Mouse (Mus musculus) monocyte, adult 5-6 weeks (primary cell): ENCODE measurements at regions not wholly inside any gene's neighbourhood (a gene's known extent, or its start where the extent isn't known, plus 50 kb on each side); places are given as distances from the start of the nearest gene placed in this dataset.

Source experiments
- ATAC-seq: fragments of 153-309, 156-312 bp; replicated peaks from 2 replicates; pipeline ENCODE4 v1.8.0; 2017; ENCODE audit warnings: mild to moderate bottlenecking; ENCODE audit not compliant: low TSS enrichment, insufficient number of reproducible peaks, severe bottlenecking, poor library complexity, low FRiP score

DNA sequence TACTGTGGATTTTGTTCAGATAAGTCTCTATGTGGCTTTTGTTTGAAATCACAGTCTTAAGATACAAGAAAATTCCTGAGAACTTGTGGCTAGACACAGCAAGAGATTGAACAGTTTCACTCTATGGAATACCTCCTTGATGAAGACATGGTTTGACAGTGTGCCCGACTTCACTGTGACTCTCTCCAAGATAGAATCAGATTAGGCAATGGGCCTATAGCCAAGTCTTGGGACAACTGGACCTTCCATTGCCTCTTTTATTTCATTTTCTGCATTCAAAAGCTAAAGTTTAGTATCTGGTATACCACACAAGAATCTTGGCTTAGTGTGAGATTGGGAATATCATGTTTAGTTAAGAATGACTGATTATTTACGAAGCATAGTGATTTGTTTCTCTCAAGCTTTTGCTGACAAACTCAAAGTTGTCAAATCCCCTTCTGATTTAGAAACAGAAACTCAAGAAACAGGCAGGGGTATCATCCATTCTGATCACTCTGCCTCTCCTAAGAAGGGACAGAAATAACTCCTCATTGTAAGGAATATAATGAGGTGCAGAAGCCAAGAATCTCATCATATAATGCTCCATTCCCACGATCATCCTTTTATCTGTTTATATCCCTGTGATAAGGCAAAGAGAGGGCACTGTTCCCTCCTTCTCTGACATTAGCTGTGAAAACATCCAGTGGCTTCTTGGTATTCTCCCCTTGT, 317.6 kb upstream of the Rasgrp1 start:
- no peak for ATAC-seq

DNA sequence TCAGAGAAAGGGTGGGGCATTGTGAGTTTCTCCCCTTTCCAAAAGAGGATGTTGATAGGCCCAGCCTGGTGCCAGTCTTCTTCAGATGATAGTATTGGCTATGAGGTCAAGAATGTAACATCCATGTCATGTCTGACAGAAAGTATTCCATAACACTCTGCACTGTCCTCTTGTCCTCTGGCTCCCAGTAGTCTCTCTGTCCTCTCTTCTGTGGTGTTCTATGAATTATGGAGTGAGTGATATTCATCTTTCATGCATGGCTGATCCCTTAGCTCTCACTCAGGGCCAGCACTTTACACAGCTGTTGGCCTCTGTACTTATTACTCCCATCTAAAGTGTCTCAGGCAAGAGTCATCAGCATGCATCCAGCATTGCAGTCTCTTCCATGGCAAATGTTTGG, 319.9 kb upstream of the Rasgrp1 start:
- ATAC-seq, result no peak

DNA sequence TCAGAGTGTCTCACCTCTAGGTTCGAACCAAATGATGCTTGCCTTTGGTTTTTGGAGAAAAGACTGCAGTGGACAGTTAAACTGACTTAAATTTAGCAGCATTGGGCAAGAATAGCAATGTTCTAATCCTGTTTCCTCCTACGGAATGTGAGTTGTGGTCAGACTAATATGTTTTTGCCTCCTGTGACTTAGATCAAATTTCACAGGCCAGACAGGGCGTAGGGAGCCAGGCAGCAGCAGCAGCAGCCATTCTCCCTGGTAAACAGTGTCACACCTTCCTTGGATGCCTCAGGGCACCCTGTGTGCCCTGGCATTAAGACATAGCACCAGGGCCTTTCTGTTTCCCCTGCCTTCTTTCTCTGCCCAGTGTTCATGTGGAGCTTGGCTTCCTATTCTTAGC, 323.7 kb upstream of the Rasgrp1 start:
- no peak for ATAC-seq

DNA sequence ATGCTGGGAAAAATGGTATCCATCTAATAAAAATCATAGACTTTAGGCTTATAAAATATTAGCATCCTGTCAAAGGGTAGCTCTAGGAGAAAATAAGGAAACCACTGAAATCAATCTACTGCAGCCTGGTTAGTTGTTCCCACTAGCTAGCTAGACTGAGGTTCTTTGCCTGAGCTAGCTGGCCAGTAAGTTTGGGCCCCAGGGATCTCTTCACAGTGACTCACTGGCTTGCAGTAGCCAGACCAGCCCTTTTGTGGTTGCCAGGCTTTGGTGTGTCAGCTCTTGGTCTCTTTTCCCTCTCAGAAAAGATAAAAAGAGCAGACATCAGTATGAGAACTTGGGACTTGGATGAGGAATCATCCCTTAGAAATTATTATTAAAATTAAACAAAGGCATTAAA, 325.3 kb upstream of the Rasgrp1 start:
- ATAC-seq, result no peak

DNA sequence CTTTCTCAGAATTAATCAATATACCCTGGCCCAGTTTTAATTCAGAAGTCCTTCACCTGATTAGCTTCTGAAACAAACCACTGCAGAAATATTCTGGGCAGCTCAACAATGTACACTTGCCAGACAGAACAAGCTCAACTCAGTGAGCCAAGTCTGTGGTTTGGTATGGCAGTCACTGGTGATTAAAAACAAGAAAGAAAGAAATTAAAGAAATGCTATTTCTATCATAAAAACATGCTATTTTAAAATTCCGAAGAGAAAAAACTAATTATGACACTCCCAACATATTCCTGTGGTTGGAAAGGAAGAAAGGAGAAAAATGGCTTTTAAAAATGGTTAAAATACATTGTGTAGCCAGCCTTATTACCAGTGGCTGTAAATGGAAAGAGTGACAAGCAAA, 332.1 kb upstream of the Rasgrp1 start:
- ATAC-seq, result no peak

DNA sequence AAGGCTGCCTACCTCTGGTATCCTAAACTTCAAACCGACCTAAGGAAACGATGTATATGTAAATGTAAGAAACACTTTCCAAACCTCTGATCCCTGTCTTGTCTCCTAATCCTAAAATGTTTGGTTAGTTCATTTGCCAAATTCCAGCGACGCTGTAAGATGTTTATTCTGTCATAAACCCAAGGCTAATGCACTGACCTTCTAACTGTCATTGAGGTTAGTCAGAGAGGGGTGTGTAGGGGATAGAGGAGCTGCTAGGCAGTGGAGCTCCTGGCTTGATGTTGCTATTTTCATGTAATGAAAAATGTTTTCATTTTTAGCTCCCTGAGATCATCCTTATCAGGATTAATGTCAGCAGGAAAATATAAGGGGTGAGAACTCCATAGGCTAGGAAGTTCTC, 335.8 kb upstream of the Rasgrp1 start:
- ATAC-seq, result no peak

DNA sequence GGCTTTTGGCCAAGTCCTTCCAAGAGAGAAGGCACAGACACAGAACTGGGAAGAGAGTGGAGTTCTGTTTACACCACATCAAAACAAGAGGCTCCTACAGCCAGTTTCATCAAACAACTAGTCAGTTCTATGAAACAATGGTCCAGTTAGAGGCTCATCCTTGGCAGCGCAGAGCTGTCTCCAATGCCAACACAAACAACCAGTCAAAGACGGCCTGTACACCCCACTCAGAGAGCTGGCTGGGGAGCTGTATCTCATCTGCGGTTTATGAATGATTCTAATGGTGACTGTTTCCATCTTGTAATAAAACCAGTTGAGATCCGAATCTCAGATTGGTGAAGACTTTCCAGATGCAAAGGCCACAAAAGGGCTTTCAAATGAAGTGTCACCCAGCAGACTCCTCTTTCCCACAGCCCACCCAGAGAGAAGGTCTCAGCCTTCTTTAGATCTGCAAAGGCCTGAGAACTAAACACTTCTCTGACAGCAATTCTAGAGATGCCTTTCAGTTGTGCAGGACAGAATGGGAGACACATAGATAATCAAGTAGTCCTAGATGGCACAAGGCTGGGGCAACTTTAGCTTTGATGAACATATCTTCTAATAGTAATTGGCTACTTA, 343.1 kb upstream of the Rasgrp1 start:
- no peak for ATAC-seq

DNA sequence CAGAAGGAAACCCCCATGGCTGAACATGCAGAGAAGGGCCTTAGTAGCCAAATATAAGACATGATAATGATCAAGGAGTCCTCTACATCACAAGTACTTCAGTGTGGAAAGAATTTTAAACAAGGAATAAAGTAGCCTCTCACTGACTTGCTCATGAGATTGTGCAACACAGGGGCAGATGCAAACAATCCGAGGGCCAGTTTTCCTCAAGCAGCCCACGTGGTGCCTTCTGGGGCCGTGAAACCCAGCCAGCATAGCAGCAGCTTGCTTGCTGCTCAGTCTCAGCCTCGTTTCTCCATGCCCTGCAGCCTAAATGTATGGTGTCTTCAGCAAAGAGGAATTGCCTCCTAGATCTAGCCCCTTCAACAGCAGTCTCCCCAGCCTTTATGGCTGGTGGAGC, 350.7 kb upstream of the Rasgrp1 start:
- no peak for ATAC-seq

DNA sequence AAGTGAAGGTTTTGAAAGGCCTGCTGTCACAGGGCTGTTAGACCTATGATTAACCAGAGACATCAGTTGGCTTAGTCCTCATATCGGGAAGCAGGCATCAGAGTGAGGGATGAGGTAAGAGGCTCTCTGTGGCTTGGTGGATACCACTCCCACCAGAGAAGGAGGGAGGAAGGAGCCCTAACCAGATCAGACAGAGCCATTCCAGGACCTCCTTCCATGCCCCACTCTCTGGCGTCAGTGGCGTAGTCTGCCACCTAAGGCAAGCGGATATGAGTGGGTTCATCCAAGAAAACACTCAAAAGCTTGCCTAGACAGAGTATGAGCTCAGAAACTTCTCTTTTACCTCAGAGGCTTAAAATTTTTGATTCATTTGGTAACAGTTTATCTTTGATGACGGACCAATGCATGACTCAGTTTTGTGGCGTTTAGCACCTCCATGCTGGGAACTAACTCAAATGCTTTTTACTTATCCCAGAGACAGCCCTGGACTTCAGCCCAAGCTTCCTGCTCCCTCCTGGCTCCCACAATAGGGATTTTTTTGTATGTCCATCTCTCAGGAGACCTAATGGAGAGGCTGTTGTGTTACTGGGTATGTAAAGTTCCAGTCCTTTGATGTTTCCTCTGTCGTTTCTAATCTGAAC, 367.5 kb upstream of the Rasgrp1 start:
- no peak for ATAC-seq

DNA sequence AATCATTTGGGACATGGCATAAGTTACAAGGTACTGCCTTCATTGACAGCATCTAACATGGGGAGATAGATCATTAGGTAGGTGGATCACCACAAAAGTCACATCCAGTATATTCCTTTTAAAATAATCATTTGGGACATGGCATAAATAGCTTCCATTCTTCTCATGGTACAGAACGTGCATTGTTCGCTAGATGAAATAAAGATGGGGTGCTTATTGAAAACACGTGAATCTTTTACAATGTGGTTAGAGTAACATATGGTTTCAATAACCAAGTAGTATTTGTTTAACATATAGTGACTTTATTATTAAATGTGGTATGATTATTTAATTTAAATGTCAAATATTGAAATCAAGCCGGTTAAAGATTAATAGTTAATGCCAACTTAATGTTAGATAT, 381.3 kb upstream of the Rasgrp1 start:
- ATAC-seq, result no peak

DNA sequence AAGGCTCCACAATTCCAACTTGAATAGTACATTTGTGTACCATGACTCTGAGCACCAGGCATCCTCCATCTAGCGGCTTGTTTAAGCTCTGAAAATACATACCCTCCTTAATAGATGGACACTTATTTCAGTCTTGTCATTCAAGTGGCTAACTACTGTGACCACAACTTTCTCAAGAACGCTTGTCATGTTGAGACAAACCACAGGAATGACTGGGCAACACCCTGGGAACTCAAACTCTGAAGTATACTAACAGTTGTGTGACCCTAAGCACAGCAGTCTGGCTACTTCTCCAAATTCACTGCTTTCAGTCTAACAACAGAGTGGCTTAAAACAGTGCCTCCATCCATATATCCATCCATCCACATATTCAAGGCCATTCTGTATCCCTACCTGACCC, 380.4 kb upstream of the Thbs1 start:
- ATAC-seq, result no peak

DNA sequence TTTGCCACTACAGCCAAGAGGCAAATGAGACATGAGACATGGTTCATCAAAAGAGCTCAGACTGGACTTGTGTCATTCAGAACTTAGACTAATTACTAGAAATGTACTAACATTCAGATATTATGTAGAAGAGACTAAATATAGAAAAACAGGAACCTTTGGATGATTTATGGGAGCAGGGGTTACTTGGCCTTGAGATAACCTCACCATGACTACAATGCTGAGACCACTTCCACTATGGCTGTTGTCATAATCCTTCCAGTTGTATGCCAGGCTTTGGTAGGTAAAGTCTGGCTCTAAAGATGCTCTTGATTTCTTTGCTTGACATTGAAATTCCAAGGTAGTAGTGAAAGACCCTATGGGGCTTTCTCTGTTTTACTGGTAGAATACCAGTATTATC, 369.3 kb upstream of the Thbs1 start:
- no peak for ATAC-seq

DNA sequence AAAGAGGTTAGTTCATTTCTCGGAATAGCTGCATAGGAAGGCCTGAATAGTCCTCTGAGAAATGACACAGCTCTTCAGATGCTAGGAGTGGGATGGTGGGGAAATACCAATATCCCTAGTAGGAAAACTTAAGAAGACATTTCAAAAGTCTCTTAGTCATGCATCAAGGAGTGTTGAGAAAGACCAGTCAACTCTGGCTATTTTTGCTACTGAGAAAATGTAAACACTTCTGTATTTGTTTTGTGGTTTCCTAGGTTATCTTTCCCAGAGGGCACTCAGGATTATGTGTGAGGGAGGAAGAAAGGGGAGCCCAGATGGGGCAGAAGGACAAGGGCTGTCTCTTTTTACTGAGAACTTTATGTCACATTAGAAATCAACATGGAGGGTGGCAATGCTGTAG, 367.8 kb upstream of the Thbs1 start:
- ATAC-seq, result no peak

DNA sequence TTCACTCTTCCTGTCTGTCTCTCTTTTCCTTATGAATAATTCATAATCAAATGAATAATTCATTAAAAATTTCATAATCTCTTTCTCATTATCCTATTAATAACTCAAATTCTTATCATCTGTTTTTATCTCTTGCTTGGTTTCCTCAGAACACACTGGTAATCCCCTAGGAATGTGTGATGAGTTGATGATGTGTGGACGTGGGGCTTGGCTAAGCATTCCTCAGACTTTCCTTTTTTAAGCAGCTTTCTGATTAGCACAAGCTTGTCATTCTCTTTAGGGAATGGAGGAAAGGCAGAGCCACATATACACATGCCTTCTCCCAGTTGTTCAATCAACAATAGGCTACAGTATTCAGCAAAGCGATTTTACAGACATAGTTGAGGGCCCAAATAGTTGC, 365.9 kb upstream of the Thbs1 start:
- ATAC-seq, result no peak

DNA sequence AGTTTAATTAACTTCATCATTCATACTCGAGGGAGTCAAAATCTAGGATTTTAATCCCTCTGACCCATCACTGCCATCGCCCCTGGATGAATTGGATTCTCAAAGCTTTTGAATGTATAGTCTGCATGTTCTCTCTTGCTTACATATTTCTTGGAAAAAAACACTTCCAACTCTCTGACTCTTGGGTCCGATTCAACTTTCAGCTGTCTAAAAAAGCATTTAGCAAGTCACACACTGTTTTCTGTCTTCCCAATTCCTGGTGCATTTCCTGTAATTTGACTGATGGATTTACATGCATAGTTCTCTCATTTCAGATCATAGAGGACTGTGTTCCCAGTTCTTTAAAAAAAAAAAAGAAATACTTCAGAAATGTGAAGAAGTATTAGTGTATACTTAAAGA, 364.5 kb upstream of the Thbs1 start:
- ATAC-seq, result no peak

DNA sequence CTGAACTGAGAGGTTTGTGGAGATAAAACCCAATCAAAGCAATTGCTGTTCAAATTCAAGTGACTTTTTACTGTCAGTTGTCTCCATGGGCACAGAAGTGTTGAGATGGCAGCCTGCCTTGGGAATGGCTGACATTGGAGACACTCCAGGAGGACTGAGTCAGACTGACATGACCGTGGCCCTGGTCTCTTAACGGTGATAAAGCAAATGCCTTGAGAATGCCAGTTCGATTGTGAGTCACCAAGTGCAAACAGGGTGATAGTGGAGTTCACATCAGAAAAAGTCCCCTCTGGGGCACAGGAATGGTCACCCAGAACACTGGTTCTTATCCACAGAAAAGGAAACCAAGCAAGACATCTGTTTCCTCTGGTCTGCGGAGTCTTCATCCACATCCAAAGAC, 362.8 kb upstream of the Thbs1 start:
- no peak for ATAC-seq

DNA sequence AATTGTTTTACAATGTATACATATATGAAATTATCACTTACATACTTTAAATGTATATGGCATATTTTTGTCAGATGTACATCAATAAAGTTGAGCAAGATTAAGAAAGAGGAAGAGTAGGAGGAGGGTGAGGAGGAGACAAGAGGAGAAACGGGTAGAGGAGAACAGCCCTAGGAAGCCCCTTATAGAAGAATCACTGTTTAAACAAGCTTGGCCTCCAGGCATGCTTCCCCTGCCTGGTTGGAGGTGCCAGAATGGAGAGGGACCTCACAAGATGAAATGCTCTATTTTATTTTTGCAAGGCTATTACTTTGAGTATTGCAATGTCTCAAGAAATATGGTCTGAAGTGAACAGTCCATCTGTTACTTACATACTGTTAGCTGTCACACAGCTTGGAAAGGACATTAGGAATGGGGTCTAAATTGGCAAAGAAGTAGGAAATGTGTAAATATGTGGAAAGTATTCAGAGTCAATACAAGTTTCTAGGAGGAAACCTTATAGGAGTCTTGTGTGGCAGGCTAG, 352.1 kb upstream of the Thbs1 start:
- ATAC-seq, result no peak

DNA sequence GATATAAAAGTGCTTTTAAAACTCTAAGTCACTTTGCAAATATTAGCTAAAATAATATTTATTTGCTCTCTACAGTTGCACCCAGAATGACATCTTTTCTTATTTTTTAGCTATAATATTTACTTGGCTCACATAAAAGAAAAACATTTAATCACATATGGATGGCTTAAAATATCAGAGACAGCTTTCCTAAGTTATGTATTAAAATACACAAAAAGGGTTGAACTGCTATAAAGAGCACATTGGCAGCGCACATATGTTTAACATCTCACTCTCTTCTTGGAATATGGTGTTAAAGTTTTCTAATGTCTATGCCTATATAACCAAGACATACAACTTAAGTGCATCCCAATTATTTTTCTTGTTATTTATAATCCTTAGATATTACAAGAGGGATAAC, 348.0 kb upstream of the Thbs1 start:
- ATAC-seq, result no peak

DNA sequence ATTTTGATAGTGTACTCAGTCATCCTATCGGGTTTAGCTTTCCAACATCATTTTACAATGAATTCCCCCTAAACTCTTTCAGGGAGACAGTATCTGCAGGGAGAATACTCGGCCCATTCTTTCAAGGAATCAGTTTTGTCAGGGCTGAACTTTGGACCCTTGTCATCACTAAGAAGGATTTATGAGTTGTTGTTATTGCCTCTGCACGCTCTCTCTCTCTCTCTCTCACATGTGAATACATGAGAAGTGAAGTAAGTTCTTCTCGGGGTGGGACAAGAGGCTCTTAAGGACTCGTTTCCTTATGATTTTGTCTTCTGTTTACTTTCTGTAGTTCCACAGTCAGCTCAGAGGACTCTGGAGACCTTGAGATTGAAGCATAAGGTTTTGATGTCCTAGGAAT, 346.1 kb upstream of the Thbs1 start:
- no peak for ATAC-seq

DNA sequence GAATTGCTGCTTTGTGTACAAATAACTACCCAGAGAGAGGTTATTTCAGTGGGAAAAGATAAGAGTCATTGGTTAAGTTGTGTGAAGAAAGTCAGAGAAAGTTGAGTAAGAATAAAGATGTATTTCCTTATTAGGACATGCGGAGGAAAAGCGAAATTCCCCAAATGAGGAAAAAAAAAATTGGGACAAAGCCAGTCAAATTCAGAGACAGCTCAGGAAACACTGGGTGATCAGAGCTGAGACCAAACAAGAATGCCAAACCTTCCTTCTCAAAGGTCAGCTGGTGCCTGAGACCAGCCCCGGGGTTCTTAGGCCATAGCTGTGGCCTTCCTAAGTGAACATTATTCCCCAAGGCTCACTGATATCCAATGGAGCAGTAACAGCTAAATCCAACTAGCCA, 345.2 kb upstream of the Thbs1 start:
- ATAC-seq, result no peak
